Mouse (Mus musculus) central nervous system, embryonic 18 days (tissue): ENCODE measurements around the gene Synj2. TPM values are rescaled to one million over a fixed set of nuclear protein-coding genes. Genes with fewer than 3 reads are reported as not detected.

Experiments
- polyA plus RNA-seq: library from polyadenylated mRNA; depleted of rRNA; stranded (reverse); fragments of >200 nt; gene quantifications from 2 replicates; pipeline ENCODE4 v1.2.3, GENCODE M21; 2012; rRNA removed

Gene Synj2
- 3.0 TPM in 2 replicates for polyA plus RNA-seq

DNA sequence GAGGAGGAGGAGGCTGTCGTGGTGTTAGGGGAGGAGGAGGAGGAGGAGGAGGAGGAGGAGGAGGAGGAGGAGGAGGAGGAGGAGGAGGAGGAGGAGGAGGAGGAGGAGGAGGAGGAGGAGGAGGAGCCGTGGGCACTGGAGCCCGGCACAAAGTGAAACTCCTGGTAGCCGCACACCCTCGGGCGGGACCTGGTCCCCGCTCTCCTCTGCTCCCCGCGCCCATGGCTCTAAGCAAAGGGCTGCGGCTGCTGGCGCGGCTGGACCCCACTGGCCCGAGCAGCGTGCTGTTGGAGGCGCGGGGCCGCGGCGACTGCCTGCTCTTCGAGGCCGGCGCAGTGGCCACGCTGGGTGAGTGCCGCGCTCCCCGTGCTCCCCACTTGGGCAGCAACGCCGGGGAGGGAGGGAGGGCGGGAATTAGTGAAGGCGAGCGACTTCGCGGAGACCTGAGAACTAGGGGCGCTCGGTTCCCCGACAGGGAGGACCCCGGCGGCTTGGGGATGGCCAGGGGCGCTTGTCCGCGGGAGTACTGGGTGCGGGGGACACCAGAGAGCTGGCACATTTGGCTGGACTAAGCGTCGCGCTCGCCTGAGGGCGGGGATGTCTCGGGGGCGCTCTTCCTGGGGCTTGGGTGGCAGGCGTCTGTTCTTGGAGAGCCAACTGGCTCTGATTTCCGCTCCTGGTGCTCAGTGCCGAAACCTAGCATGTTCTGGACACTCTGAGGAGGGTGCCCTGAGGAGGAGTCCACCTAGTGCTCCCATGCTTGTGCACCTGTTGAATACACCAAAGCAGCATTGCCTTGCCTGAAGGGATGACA lies at the start of gene Synj2:
Synj2 (plus strand) TSS at position 51 of the 814 bp plus-strand sequence.

GRCm38 (mm10) chr17:6079287-6080122 lies 138.4 kb downstream of the Synj2 start, which contains the start of the genes Serac1 and Gtf2h5:
Gene Serac1 (minus strand): TSS chr17:6079741.
Gene Gtf2h5 (plus strand): TSS chr17:6079786.

Other genes starting within 250 kb of the Synj2 start
- 9.2 and 9.4 TPM in 2 replicates for gene Snx9, start 100.0 kb upstream of the Synj2 start, polyA plus RNA-seq
- gene Serac1, start 138.5 kb downstream of the Synj2 start, polyA plus RNA-seq, result 28.4 and 30.0 TPM in 2 replicates
- 132 and 134 TPM in 2 replicates for gene Gtf2h5, start 138.5 kb downstream of the Synj2 start, polyA plus RNA-seq
- 118 and 125 TPM in 2 replicates for gene Tulp4, start 165.2 kb downstream of the Synj2 start, polyA plus RNA-seq